In genomic region chr14:45506165-45506564, GRCm38 (mm10) we compare ENCODE assay signal across 23 mouse cellular contexts. TPM values are rescaled to one million over a fixed set of nuclear protein-coding genes. Genes with fewer than 3 reads are reported as not detected.
DNase-seq lines count a peak whose midpoint lies in the region; ATAC-seq and TF ChIP-seq lines count a peak whose summit lies in the region.
"Had no signal": no experiment of that assay in that cellular context is flagged by ENCODE, and none has a peak within 500 bp of the region (broad histone marks: within the 10 kb centered on the region; RNA-seq: fewer than 3 reads in every experiment).

No protein-coding gene starts in this region.

- no peak for DNase-seq in heart, adult 2 months
- no peak for DNase-seq in heart, postnatal 25 days (ENCODE audit: low spot score)
- no peak for DNase-seq in kidney, adult 2 months
- DNase-seq in kidney, adult 9 months, result no peak
- no peak for DNase-seq in limb, embryonic 10.5 days (ENCODE audit: low spot score)
- no peak for DNase-seq in cerebellum, postnatal 10 days
- DNase-seq: adrenal gland, postnatal 25 days; cerebellum, adult 18-20 months; cerebellum, postnatal 14 days; gastrocnemius, postnatal 25 days; heart, postnatal 14 days; liver; lung, postnatal 36 days; right cerebral cortex, postnatal 14 days; thymus, postnatal 4 days had no signal

- no peak overlapping the region for H3K4me3 ChIP-seq in heart, adult 2 months
- no peak overlapping the region for H3K4me3 ChIP-seq in kidney, adult 2 months (ENCODE audit: insufficient read depth, low read depth, low read length)
- H3K4me3 ChIP-seq in limb, embryonic 12.5 days (replicated peaks), result no peak overlapping the region
- H3K4me3 ChIP-seq in limb, embryonic 10.5 days, result no peak overlapping the region
- no peak overlapping the region for H3K4me3 ChIP-seq in brown adipose tissue, adult 24 weeks (ENCODE audit: insufficient read depth, low read depth, low read length)
- H3K4me3 ChIP-seq: hindbrain, embryonic 12.5 days; intestine, embryonic 15.5 days; lung, embryonic 15.5 days; neural tube, embryonic 13.5 days had no signal

- H3K36me3 ChIP-seq in heart, adult 2 months (ENCODE audit: control insufficient read depth, insufficient read depth, low read length), result peaks cover 66% of the 10 kb centered on the region
- no peaks in the 10 kb centered on the region for H3K36me3 ChIP-seq in kidney, adult 2 months (ENCODE audit: control insufficient read depth, insufficient read depth, low read length)
- H3K36me3 ChIP-seq in limb, embryonic 12.5 days, result peaks cover 34% of the 10 kb centered on the region
- peaks cover 56% of the 10 kb centered on the region for H3K36me3 ChIP-seq in limb, embryonic 10.5 days
- H3K36me3 ChIP-seq: intestine, embryonic 15.5 days; neural tube, embryonic 13.5 days had no signal

- no peak for TF ChIP-seq CTCF in heart, adult 2 months (IDR thresholded peaks at IDR 0.05)
- no peak for TF ChIP-seq CTCF in kidney, adult 2 months (conservative IDR thresholded peaks at IDR 0.05; ENCODE audit: insufficient read depth, insufficient read length, low read depth, low read length)

- H3K27ac ChIP-seq in heart, adult 2 months, result peak overlapping the region; percentile 70
- peak overlapping the region; percentile 62 for H3K27ac ChIP-seq in kidney, adult 2 months (ENCODE audit: insufficient read depth, low read depth, low read length)
- H3K27ac ChIP-seq in limb, embryonic 12.5 days, result peak overlapping the region; percentile 88; the same call in 1 of the 2 replicates
- H3K27ac ChIP-seq in limb, embryonic 10.5 days, result no peak overlapping the region
- H3K27ac ChIP-seq in brown adipose tissue, adult 24 weeks (replicated peaks; ENCODE audit: low read depth, low read length), result peak overlapping the region; percentile 65
- H3K27ac ChIP-seq: intestine, embryonic 15.5 days had no signal

- TF ChIP-seq EP300 in heart, adult 2 months (IDR thresholded peaks at IDR 0.05; ENCODE audit: insufficient read depth, low read depth, low read length), result no peak

- H3K4me1 ChIP-seq in heart, adult 2 months (ENCODE audit: control insufficient read depth, insufficient read depth, low read length), result peaks cover 45% of the 10 kb centered on the region
- H3K4me1 ChIP-seq in kidney, adult 2 months (ENCODE audit: control insufficient read depth, insufficient read depth, low read length), result peaks cover 41% of the 10 kb centered on the region
- peaks cover 44% of the 10 kb centered on the region for H3K4me1 ChIP-seq in limb, embryonic 12.5 days (replicated peaks)
- peaks cover 41% of the 10 kb centered on the region for H3K4me1 ChIP-seq in limb, embryonic 10.5 days
- peaks cover 46% of the 10 kb centered on the region for H3K4me1 ChIP-seq in brown adipose tissue, adult 24 weeks (ENCODE audit: control insufficient read depth, insufficient read depth, insufficient read length, low read length)

- no peak for TF ChIP-seq POLR2A in heart, adult 2 months (IDR thresholded peaks at IDR 0.05; ENCODE audit: insufficient read depth, low read depth, low read length)
- no peak for TF ChIP-seq POLR2A in kidney, adult 2 months (IDR thresholded peaks at IDR 0.05; ENCODE audit: low read depth, low read length)

- WGBS in heart, adult 2 months, result 77% methylated on average over 4 of the region's 4 CpGs
- 81% methylated on average over 4 of the region's 4 CpGs for WGBS in kidney, adult 2 months
- 76% methylated on average over 4 of the region's 4 CpGs for WGBS in limb, embryonic 12.5 days
- 93% methylated on average over 4 of the region's 4 CpGs for WGBS in limb, embryonic 10.5 days

- peaks cover 16% of the 10 kb centered on the region for H3K79me2 ChIP-seq in heart, adult 2 months (replicated peaks; ENCODE audit: control insufficient read depth, insufficient read depth, low read length)

- H3K4me2 ChIP-seq in limb, embryonic 12.5 days, result no peak overlapping the region
- H3K4me2 ChIP-seq: hindbrain, embryonic 12.5 days; intestine, embryonic 15.5 days; lung, embryonic 15.5 days; midbrain, embryonic 11.5 days; neural tube, embryonic 13.5 days had no signal

- no peak for ATAC-seq in limb, embryonic 12.5 days (ENCODE audit: insufficient number of reproducible peaks, insufficient read depth, low FRiP score, low TSS enrichment, low read depth)
- ATAC-seq: intestine, embryonic 15.5 days had no signal

- intact Hi-C loops in heart, adult 2 months (cut with DNase I), result no loop called here
- intact Hi-C loops in heart, postnatal 25 days (cut with DNase I), result loop anchor here (2.0 kb wide), 1 partner anchor 23 kb away; no protein-coding TSS in a partner anchor

- H3K27me3 ChIP-seq in heart, adult 2 months (ENCODE audit: control insufficient read depth, insufficient read depth, low read length), result no peaks in the 10 kb centered on the region
- H3K27me3 ChIP-seq in kidney, adult 2 months (replicated peaks; ENCODE audit: control insufficient read depth, insufficient read depth, low read length), result no peaks in the 10 kb centered on the region
- H3K27me3 ChIP-seq in limb, embryonic 12.5 days, result no peaks in the 10 kb centered on the region
- no peaks in the 10 kb centered on the region for H3K27me3 ChIP-seq in limb, embryonic 10.5 days (ENCODE audit: low read depth, poor library complexity, severe bottlenecking)
- H3K27me3 ChIP-seq: hindbrain, embryonic 12.5 days; intestine, embryonic 15.5 days; lung, embryonic 15.5 days; neural tube, embryonic 13.5 days had no signal

- no peak overlapping the region for H3K9ac ChIP-seq in heart, adult 2 months (ENCODE audit: low read depth, low read length)
- no peak overlapping the region for H3K9ac ChIP-seq in limb, embryonic 12.5 days (replicated peaks)
- H3K9ac ChIP-seq: hindbrain, embryonic 12.5 days; intestine, embryonic 15.5 days; lung, embryonic 15.5 days had no signal

- no peaks in the 10 kb centered on the region for H3K9me3 ChIP-seq in limb, embryonic 12.5 days
- H3K9me3 ChIP-seq in limb, embryonic 10.5 days (replicated peaks), result no peaks in the 10 kb centered on the region
- H3K9me3 ChIP-seq: hindbrain, embryonic 12.5 days; intestine, embryonic 15.5 days; lung, embryonic 15.5 days; neural tube, embryonic 13.5 days had no signal

RNA-seq across cellular contexts. Expression of gene Fermt2, which starts 23.8 kb away (rescaled TPM):
- 100 to 1,000 TPM; 230 to 250 TPM for total RNA-seq in heart, adult 2 months (2021)
- 80.7 and 175 TPM in 2 replicates for polyA plus RNA-seq in heart, adult 2 months (2012; rRNA removed)
- total RNA-seq in heart, postnatal 25 days (2021), result 100 to 1,000 TPM; 253 to 256 TPM
- polyA plus RNA-seq in kidney, adult 2 months (2012; rRNA removed), result 40.8 and 47.2 TPM in 2 replicates
- 123 and 128 TPM in 2 replicates for polyA plus RNA-seq in limb, embryonic 12.5 days (2016; fragmentation: Nextera tagmentation; extraction: Ambion mirVana)
- polyA plus RNA-seq in limb, embryonic 10.5 days (2016; fragmentation: Nextera tagmentation; extraction: Ambion mirVana), result 118 and 128 TPM in 2 replicates
- 69.7 and 110 TPM in 2 replicates for polyA plus RNA-seq in brown adipose tissue, adult 24 weeks (2012; ENCODE audit: insufficient read depth, insufficient read length, missing spikeins)
- total RNA-seq: megakaryocyte, adult 5-6 weeks had no signal
